Mouse (Mus musculus): ENCODE measurements around the gene Ak7.

GRCm38 (mm10) chr12:105805790-105806189, 100.0 kb downstream of the Ak7 start:
- no peak for TF ChIP-seq CTCF (IDR thresholded peaks at IDR 0.05; ENCODE audit: extremely low read depth, insufficient read length, insufficient replicate concordance, low read depth, low read length)
- TF ChIP-seq POLR2A (IDR thresholded peaks at IDR 0.05; ENCODE audit: low read depth, low read length): no peak

All from small intestine, adult 2 months (tissue).